ENCODE assay signal across 18 mouse cellular contexts in the genomic region with DNA sequence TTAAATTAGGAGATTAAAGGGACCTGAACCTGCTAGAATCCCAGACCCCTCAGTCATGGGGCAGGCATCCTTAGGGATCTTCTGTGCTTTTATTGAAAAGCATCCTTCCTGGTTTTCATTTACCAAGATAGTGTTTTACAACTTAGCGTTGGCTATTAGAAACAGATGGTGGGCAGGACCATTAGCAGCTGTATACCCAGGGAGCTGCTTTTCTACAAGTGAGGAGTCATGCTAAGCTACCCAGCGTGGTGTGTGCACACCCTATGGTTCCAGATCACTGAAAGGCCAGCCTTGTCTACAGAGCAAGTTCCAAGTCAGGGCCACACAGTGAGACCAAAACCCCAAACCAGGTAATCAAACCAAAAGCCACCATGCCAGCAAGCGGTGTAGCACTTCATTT. TPM values are rescaled to one million over a fixed set of nuclear protein-coding genes. Genes with fewer than 3 reads are reported as not detected.
"Had no signal": no experiment of that assay in that cellular context is flagged by ENCODE, and none has a peak within 500 bp of the region (broad histone marks: within the 10 kb centered on the region; RNA-seq: fewer than 3 reads in every experiment).

No protein-coding gene starts in this region.

- H3K9ac ChIP-seq: liver, embryonic 13.5 days; liver, postnatal 0 days; lung, embryonic 15.5 days; neural tube, embryonic 15.5 days had no signal

- H3K27ac ChIP-seq: liver, embryonic 13.5 days; lung, embryonic 15.5 days; neural tube, embryonic 15.5 days had no signal

- H3K4me2 ChIP-seq: liver, embryonic 13.5 days; lung, embryonic 15.5 days; neural tube, embryonic 15.5 days had no signal

- H3K9me3 ChIP-seq: liver, embryonic 13.5 days; lung, embryonic 15.5 days; neural tube, embryonic 15.5 days had no signal

- ATAC-seq: liver, postnatal 0 days had no signal

- H3K27me3 ChIP-seq: liver, embryonic 13.5 days; lung, embryonic 15.5 days; neural tube, embryonic 15.5 days had no signal

- DNase-seq: kidney, adult 8-10 months; kidney, postnatal 25 days; liver; liver, embryonic 13.5 days; liver, postnatal 0 days; midbrain, embryonic 14.5 days; right cerebral cortex, adult 18-20 months; right cerebral cortex, postnatal 25 days; thymus, postnatal 36 days had no signal

- H3K4me3 ChIP-seq: liver, embryonic 13.5 days; lung, embryonic 15.5 days; myocyte; neural tube, embryonic 15.5 days had no signal

RNA-seq across cellular contexts. Expression of gene Gm28729, which starts 52.7 kb away (rescaled TPM):
- polyA plus RNA-seq: kidney, embryonic 16.5 days; limb, embryonic 11.5 days; liver, embryonic 13.5 days; liver, postnatal 0 days; midbrain, embryonic 14.5 days; myocyte; neural tube, embryonic 11.5 days; neural tube, embryonic 15.5 days; small intestine, adult 2 months; stomach, embryonic 16.5 days; thymus, postnatal 0 days had no signal
